Mouse (Mus musculus): ENCODE measurements at regions not wholly inside any gene's neighbourhood (a gene's known extent, or its start where the extent isn't known, plus 50 kb on each side); places are given as distances from the start of the nearest gene placed in this dataset.

DNA sequence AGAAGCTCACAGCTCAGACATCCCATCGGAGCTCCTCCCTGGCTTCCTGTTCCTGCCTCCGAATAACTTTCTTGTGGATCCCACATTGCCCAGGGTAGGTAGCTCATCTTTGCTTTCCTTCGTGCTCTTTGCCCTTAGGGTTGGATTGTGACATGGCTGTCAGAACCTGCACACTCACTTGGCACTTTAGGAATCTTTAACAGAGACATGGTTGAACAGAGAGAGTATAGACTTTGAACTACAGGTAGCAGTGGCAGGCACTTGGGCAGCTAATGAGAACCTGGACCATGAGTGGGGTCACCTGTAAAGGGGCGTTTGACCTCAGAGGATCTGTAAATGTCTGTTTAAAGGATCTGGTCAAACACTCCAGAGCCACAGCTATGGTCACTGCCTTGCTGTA is 62.4 kb upstream of the Sall1 start:
- TF ChIP-seq CTCF (conservative IDR thresholded peaks at IDR 0.05 in 1 of 2, IDR thresholded peaks at IDR 0.05 in 1 of 2; ENCODE audit: low read depth in 2 of 2, low read length in 2 of 2) = no peak
- no peak for TF ChIP-seq ZC3H11A (IDR thresholded peaks at IDR 0.05; ENCODE audit: low read depth, low read length)
